9 mouse cellular contexts compared by ENCODE assay signal in the genomic region with DNA sequence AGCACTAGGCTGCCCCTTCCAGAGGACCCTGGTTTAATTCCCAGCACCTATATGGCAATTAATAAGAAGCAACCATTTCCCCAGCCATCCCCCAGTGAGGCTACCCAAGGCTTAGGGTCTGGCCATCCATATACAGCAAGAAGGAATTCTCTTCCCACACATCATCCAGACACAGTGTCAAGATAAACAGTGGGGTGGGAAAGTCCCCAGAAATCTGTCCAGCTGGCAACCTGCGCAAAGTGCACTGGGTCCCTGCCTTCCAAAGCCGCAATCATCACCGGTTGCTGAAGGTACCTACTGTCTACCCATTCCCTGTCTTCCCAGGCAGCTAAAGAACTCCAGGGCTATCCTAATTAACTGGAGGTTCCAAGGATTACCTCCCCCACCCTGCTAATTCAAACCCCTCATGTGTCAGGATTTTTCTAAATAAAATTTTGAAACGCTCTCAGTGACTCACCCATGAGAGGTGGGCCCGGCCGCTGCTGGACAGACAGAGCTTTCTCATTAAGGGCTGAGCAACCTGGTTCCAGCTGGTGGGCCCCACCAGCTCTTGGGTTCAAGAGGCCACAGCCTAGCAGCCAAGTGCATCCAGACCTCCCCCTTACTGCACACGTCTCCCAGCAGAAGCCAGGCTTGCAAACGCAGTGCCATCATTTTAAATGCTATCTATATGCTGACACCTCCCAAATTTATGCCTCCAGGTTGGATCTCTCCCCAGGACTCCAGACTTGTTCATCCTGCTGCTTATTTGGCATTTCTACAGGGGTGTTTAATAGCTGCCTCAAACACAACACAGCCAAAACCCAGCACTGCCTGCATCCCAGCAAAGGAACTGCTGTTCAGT. TPM values are rescaled to one million over a fixed set of nuclear protein-coding genes. Genes with fewer than 3 reads are reported as not detected.
A peak's percentile ranks its signal among the peaks of the same experiment; 100 is the strongest.
DNase-seq lines count a peak whose midpoint lies in the region; ATAC-seq and TF ChIP-seq lines count a peak whose summit lies in the region.
"Had no signal": no experiment of that assay in that cellular context is flagged by ENCODE, and none has a peak within 500 bp of the region (broad histone marks: within the 10 kb centered on the region; RNA-seq: fewer than 3 reads in every experiment).

No protein-coding gene starts in this region.

- H3K36me3 ChIP-seq in erythroblast, embryonic 14.5 days (ENCODE audit: control insufficient read depth), result peaks cover 100% of the 10 kb centered on the region
- H3K36me3 ChIP-seq in midbrain, embryonic 10.5 days, result peaks cover 96% of the 10 kb centered on the region
- peaks cover 12% of the 10 kb centered on the region; the same call in 1 of the 2 replicates for H3K36me3 ChIP-seq in midbrain, embryonic 16.5 days (ENCODE audit: control insufficient read depth, insufficient read depth, low read length)
- peaks cover 19% of the 10 kb centered on the region for H3K36me3 ChIP-seq in heart, postnatal 0 days (replicated peaks; ENCODE audit: control insufficient read depth, insufficient read depth, low read length)
- H3K36me3 ChIP-seq in stomach, embryonic 14.5 days (ENCODE audit: control insufficient read depth, insufficient read depth, low read length), result peaks cover 17% of the 10 kb centered on the region

- no peak overlapping the region for H3K4me2 ChIP-seq in midbrain, embryonic 16.5 days (ENCODE audit: low read length)
- H3K4me2 ChIP-seq in heart, postnatal 0 days (ENCODE audit: low read depth, low read length), result no peak overlapping the region
- H3K4me2 ChIP-seq in stomach, embryonic 14.5 days (replicated peaks; ENCODE audit: low read depth, low read length), result no peak overlapping the region

- TF ChIP-seq EP300 in heart, postnatal 0 days (IDR thresholded peaks at IDR 0.05; ENCODE audit: low read depth), result no peak

- peak overlapping the region; percentile 60 for H3K4me3 ChIP-seq in erythroblast, embryonic 14.5 days (replicated peaks)
- H3K4me3 ChIP-seq in midbrain, embryonic 10.5 days, result no peak overlapping the region
- no peak overlapping the region for H3K4me3 ChIP-seq in midbrain, embryonic 16.5 days (ENCODE audit: low read depth, low read length)
- H3K4me3 ChIP-seq in heart, postnatal 0 days (ENCODE audit: low read depth, low read length), result no peak overlapping the region
- H3K4me3 ChIP-seq in stomach, embryonic 14.5 days (ENCODE audit: low read depth, low read length), result no peak overlapping the region

- peaks cover 100% of the 10 kb centered on the region for H3K4me1 ChIP-seq in erythroblast, embryonic 14.5 days (ENCODE audit: control insufficient read depth)
- peaks cover 65% of the 10 kb centered on the region for H3K4me1 ChIP-seq in midbrain, embryonic 10.5 days
- H3K4me1 ChIP-seq in midbrain, embryonic 16.5 days (ENCODE audit: control insufficient read depth, insufficient read depth, low read length), result peaks cover 39% of the 10 kb centered on the region
- H3K4me1 ChIP-seq in heart, postnatal 0 days (ENCODE audit: control insufficient read depth, insufficient read depth), result peaks cover 44% of the 10 kb centered on the region
- H3K4me1 ChIP-seq in stomach, embryonic 14.5 days (ENCODE audit: control insufficient read depth, insufficient read depth, low read length), result peaks cover 44% of the 10 kb centered on the region

- WGBS in midbrain, embryonic 10.5 days, result 84% methylated on average over 8 of the region's 8 CpGs
- 72% methylated on average over 8 of the region's 8 CpGs for WGBS in midbrain, embryonic 16.5 days
- WGBS in heart, postnatal 0 days, result 68% methylated on average over 8 of the region's 8 CpGs
- 51% methylated on average over 8 of the region's 8 CpGs for WGBS in stomach, embryonic 14.5 days

- TF ChIP-seq CTCF in heart, postnatal 0 days (IDR thresholded peaks at IDR 0.05; ENCODE audit: low read depth), result no peak

- ATAC-seq in erythroblast, adult 5-6 weeks (replicated peaks; ENCODE audit: low FRiP score, poor library complexity, severe bottlenecking), result no peak
- no peak for ATAC-seq in midbrain, embryonic 16.5 days
- ATAC-seq in heart, postnatal 0 days (ENCODE audit: insufficient read depth, low read depth), result no peak
- no peak for ATAC-seq in stomach, embryonic 14.5 days (ENCODE audit: insufficient number of reproducible peaks, insufficient read depth, low FRiP score, low read depth)

- 0 out of 2 replicates have a peak overlapping the region, but pooled peaks have one; percentile 42 for H3K27ac ChIP-seq in midbrain, embryonic 10.5 days (replicated peaks)
- no peak overlapping the region for H3K27ac ChIP-seq in midbrain, embryonic 16.5 days (ENCODE audit: low read length)
- 0 out of 2 replicates have a peak overlapping the region, but pooled peaks have one; percentile 22 for H3K27ac ChIP-seq in heart, postnatal 0 days (ENCODE audit: low read depth)
- H3K27ac ChIP-seq in stomach, embryonic 14.5 days (ENCODE audit: low read length), result peak overlapping the region; percentile 30; the same call in 1 of the 2 replicates

- no peaks in the 10 kb centered on the region for H3K27me3 ChIP-seq in erythroblast, embryonic 14.5 days (ENCODE audit: control insufficient read depth)
- H3K27me3 ChIP-seq in midbrain, embryonic 10.5 days (ENCODE audit: low read depth, poor library complexity, severe bottlenecking), result no peaks in the 10 kb centered on the region
- H3K27me3 ChIP-seq in midbrain, embryonic 16.5 days (ENCODE audit: control insufficient read depth, insufficient read depth, low read depth, low read length), result no peaks in the 10 kb centered on the region
- no peaks in the 10 kb centered on the region for H3K27me3 ChIP-seq in heart, postnatal 0 days (ENCODE audit: control insufficient read depth, insufficient read depth, low read length)
- H3K27me3 ChIP-seq in stomach, embryonic 14.5 days (ENCODE audit: control insufficient read depth, insufficient read depth, low read length), result no peaks in the 10 kb centered on the region

- H3K9me3 ChIP-seq in erythroblast, embryonic 14.5 days (ENCODE audit: control insufficient read depth, low read length), result no peaks in the 10 kb centered on the region
- no peaks in the 10 kb centered on the region for H3K9me3 ChIP-seq in midbrain, embryonic 10.5 days (replicated peaks)
- H3K9me3 ChIP-seq in midbrain, embryonic 16.5 days (replicated peaks; ENCODE audit: control insufficient read depth, low read length, poor library complexity, severe bottlenecking), result no peaks in the 10 kb centered on the region
- H3K9me3 ChIP-seq in heart, postnatal 0 days (replicated peaks; ENCODE audit: control insufficient read depth, low read length), result no peaks in the 10 kb centered on the region
- H3K9me3 ChIP-seq in stomach, embryonic 14.5 days (ENCODE audit: control insufficient read depth, low read depth, low read length), result no peaks in the 10 kb centered on the region

- DNase-seq in midbrain, embryonic 10.5 days (ENCODE audit: low spot score), result no peak
- no peak for DNase-seq in heart, postnatal 0 days (ENCODE audit: low spot score)
- no peak for DNase-seq in layer of hippocampus, adult 18-20 months (ENCODE audit: low spot score in 2 of 2)
- DNase-seq in T-cell, adult 2 months (ENCODE audit: low spot score), result no peak
- DNase-seq: gastrocnemius, postnatal 10 days had no signal

- no peak overlapping the region for H3K9ac ChIP-seq in midbrain, embryonic 16.5 days (ENCODE audit: low read depth, low read length)
- no peak overlapping the region for H3K9ac ChIP-seq in heart, postnatal 0 days (replicated peaks; ENCODE audit: low read depth, low read length)
- no peak overlapping the region for H3K9ac ChIP-seq in stomach, embryonic 14.5 days (replicated peaks; ENCODE audit: low read depth, low read length)

RNA-seq across cellular contexts. Expression of a gene that starts 14.6 kb away (rescaled TPM):
- polyA plus RNA-seq in erythroblast, embryonic 14.5 days (2012), result 409 and 495 TPM in 2 replicates
- 2,859 and 3,164 TPM in 2 replicates for total RNA-seq in erythroblast, adult 5-6 weeks (2015; ENCODE audit: low replicate concordance)
- total RNA-seq in erythroblast, adult 5-6 weeks (2017; ENCODE audit: low replicate concordance), result 5,593 and 6,096 TPM in 2 replicates
- polyA plus RNA-seq in midbrain, embryonic 10.5 days (2016; fragmentation: Nextera tagmentation; extraction: Ambion mirVana), result 9.6 and 13.3 TPM in 2 replicates
- 33.3 and 38.1 TPM in 2 replicates for polyA plus RNA-seq in midbrain, embryonic 16.5 days (2015; fragmentation: Nextera tagmentation; extraction: Ambion mirVana)
- total RNA-seq in heart, postnatal 0 days (2014; rRNA removed; ENCODE audit: low replicate concordance), result 19.9 and 20.4 TPM in 2 replicates
- 4.6 and 6.5 TPM in 2 replicates for polyA plus RNA-seq in heart, postnatal 0 days (2015; fragmentation: Nextera tagmentation; extraction: Ambion mirVana)
- polyA plus RNA-seq in stomach, embryonic 14.5 days (2014; fragmentation: Nextera tagmentation; extraction: Ambion mirVana), result 7.1 and 7.2 TPM in 2 replicates
- 100 to 1,000 TPM; 250 to 270 TPM for total RNA-seq in layer of hippocampus, adult 18-20 months (2021)

RNA-seq across cellular contexts. Expression of a gene that starts 40.9 kb away (rescaled TPM):
- 0.07 and 0.09 TPM in 2 replicates for polyA plus RNA-seq in erythroblast, embryonic 14.5 days (2012)
- 36.8 and 37.3 TPM in 2 replicates for total RNA-seq in erythroblast, adult 5-6 weeks (2015; ENCODE audit: low replicate concordance)
- 46.4 and 59.1 TPM in 2 replicates for total RNA-seq in erythroblast, adult 5-6 weeks (2017; ENCODE audit: low replicate concordance)
- 11.8 and 13.9 TPM in 2 replicates for polyA plus RNA-seq in midbrain, embryonic 10.5 days (2016; fragmentation: Nextera tagmentation; extraction: Ambion mirVana)
- polyA plus RNA-seq in midbrain, embryonic 16.5 days (2015; fragmentation: Nextera tagmentation; extraction: Ambion mirVana), result 10.3 and 10.5 TPM in 2 replicates
- 6.7 and 37.6 TPM in 2 replicates for total RNA-seq in heart, postnatal 0 days (2014; rRNA removed; ENCODE audit: low replicate concordance)
- polyA plus RNA-seq in heart, postnatal 0 days (2015; fragmentation: Nextera tagmentation; extraction: Ambion mirVana), result 6.3 and 6.7 TPM in 2 replicates
- polyA plus RNA-seq in stomach, embryonic 14.5 days (2014; fragmentation: Nextera tagmentation; extraction: Ambion mirVana), result 17.3 and 20.9 TPM in 2 replicates
- 10 to 100 TPM; 53.2 to 53.9 TPM for total RNA-seq in layer of hippocampus, adult 18-20 months (2021)

Comparison
In these comparisons a context has a peak if more than half of its experiments do, and no peak if none do; other contexts are left out.
1. RNA of a gene that starts 14.6 kb away (polyA plus RNA-seq): 409 to 495 TPM in erythroblast, embryonic 14.5 days; 33.3 to 38.1 TPM in midbrain, embryonic 16.5 days, 9.6 to 13.3 TPM in midbrain, embryonic 10.5 days, 7.1 to 7.2 TPM in stomach, embryonic 14.5 days and 4.6 to 6.5 TPM in heart, postnatal 0 days; every median in the first group is over 10 times any median in the second.